Mouse (Mus musculus): ENCODE data around the gene Tubg1. TPM values are rescaled to one million over a fixed set of nuclear protein-coding genes. Genes with fewer than 3 reads are reported as not detected.

The Tubg1 gene
- polyA plus RNA-seq, 1 experiment = 19.2 TPM

GRCm38 (mm10) chr11:101161551-101161950 is 41.8 kb downstream of the Tubg1 start:
- Histone ChIP-seq H3K27me3 (replicated peaks; ENCODE audit: control insufficient read depth, insufficient read depth, low read length) (no peaks in the 10 kb centered on the region), H3K36me3 (ENCODE audit: control insufficient read depth, insufficient read depth, low read length) (peaks cover 4% of the 10 kb centered on the region; the same call in 1 of the 2 replicates), H3K4me3 (ENCODE audit: insufficient read depth, low read depth, low read length) (no peak overlapping the region), H3K27ac (ENCODE audit: insufficient read depth, low read depth, low read length) (no peak overlapping the region), H3K4me1 (ENCODE audit: control insufficient read depth, insufficient read depth, low read length) (no peaks in the 10 kb centered on the region)
- WGBS = 94% methylated on average over 15 of the region's 15 CpGs
- DNase-seq = no peak
- no peak for TF ChIP-seq CTCF (conservative IDR thresholded peaks at IDR 0.05; ENCODE audit: insufficient read depth, insufficient read length, low read depth, low read length)
- TF ChIP-seq POLR2A (IDR thresholded peaks at IDR 0.05; ENCODE audit: low read depth, low read length) = no peak

GRCm38 (mm10) chr11:101162301-101162700 is 42.6 kb downstream of the Tubg1 start:
- DNase-seq = peak; percentile 17
- WGBS = 62% methylated on average over 5 of the region's 5 CpGs
- H3K36me3 ChIP-seq (ENCODE audit: control insufficient read depth, insufficient read depth, low read length) = peaks cover 4% of the 10 kb centered on the region; the same call in 1 of the 2 replicates

GRCm38 (mm10) chr11:101162772-101163171 is 43.0 kb downstream of the Tubg1 start:
- peak; percentile 86 for DNase-seq

More at GRCm38 (mm10) chr11:101162301-101162700, 42.6 kb downstream of the Tubg1 start:
- no peaks in the 10 kb centered on the region for H3K4me1 ChIP-seq (ENCODE audit: control insufficient read depth, insufficient read depth, low read length)
- no peaks in the 10 kb centered on the region for H3K27me3 ChIP-seq (replicated peaks; ENCODE audit: control insufficient read depth, insufficient read depth, low read length)
- no peak for TF ChIP-seq CTCF (conservative IDR thresholded peaks at IDR 0.05; ENCODE audit: insufficient read depth, insufficient read length, low read depth, low read length)
- TF ChIP-seq POLR2A (IDR thresholded peaks at IDR 0.05; ENCODE audit: low read depth, low read length) = no peak
- no peak overlapping the region for H3K27ac ChIP-seq (ENCODE audit: insufficient read depth, low read depth, low read length)
- H3K4me3 ChIP-seq (ENCODE audit: insufficient read depth, low read depth, low read length) = no peak overlapping the region

GRCm38 (mm10) chr11:101163476-101164350 is 44.0 kb downstream of the Tubg1 start:
- Histone ChIP-seq H3K27ac (ENCODE audit: insufficient read depth, low read depth, low read length) (no peak overlapping the region), H3K4me3 (ENCODE audit: insufficient read depth, low read depth, low read length) (no peak overlapping the region), H3K4me1 (ENCODE audit: control insufficient read depth, insufficient read depth, low read length) (no peaks in the 10 kb centered on the region), H3K36me3 (ENCODE audit: control insufficient read depth, insufficient read depth, low read length) (peaks cover 4% of the 10 kb centered on the region; the same call in 1 of the 2 replicates), H3K27me3 (replicated peaks; ENCODE audit: control insufficient read depth, insufficient read depth, low read length) (no peaks in the 10 kb centered on the region)
- TF ChIP-seq POLR2A (IDR thresholded peaks at IDR 0.05; ENCODE audit: low read depth, low read length) = no peak
- TF ChIP-seq CTCF (conservative IDR thresholded peaks at IDR 0.05; ENCODE audit: insufficient read depth, insufficient read length, low read depth, low read length) = no peak
- peak; percentile 83 for DNase-seq
- 66% methylated on average over 49 of the region's 49 CpGs for WGBS

More at GRCm38 (mm10) chr11:101162772-101163171, 43.0 kb downstream of the Tubg1 start:
- no peak overlapping the region for H3K4me3 ChIP-seq (ENCODE audit: insufficient read depth, low read depth, low read length)
- no peaks in the 10 kb centered on the region for H3K4me1 ChIP-seq (ENCODE audit: control insufficient read depth, insufficient read depth, low read length)
- H3K27me3 ChIP-seq (replicated peaks; ENCODE audit: control insufficient read depth, insufficient read depth, low read length) = no peaks in the 10 kb centered on the region
- TF ChIP-seq POLR2A (IDR thresholded peaks at IDR 0.05; ENCODE audit: low read depth, low read length) (no peak), CTCF (conservative IDR thresholded peaks at IDR 0.05; ENCODE audit: insufficient read depth, insufficient read length, low read depth, low read length) (no peak)
- WGBS = 49% methylated on average over 5 of the region's 5 CpGs
- no peak overlapping the region for H3K27ac ChIP-seq (ENCODE audit: insufficient read depth, low read depth, low read length)
- H3K36me3 ChIP-seq (ENCODE audit: control insufficient read depth, insufficient read depth, low read length) = peaks cover 4% of the 10 kb centered on the region; the same call in 1 of the 2 replicates

GRCm38 (mm10) chr11:101164351-101164665 is 44.6 kb downstream of the Tubg1 start:
- TF ChIP-seq POLR2A (IDR thresholded peaks at IDR 0.05; ENCODE audit: low read depth, low read length) = no peak
- TF ChIP-seq CTCF (conservative IDR thresholded peaks at IDR 0.05; ENCODE audit: insufficient read depth, insufficient read length, low read depth, low read length) = no peak
- DNase-seq = no peak
- Histone ChIP-seq H3K27ac (ENCODE audit: insufficient read depth, low read depth, low read length) (no peak overlapping the region), H3K27me3 (replicated peaks; ENCODE audit: control insufficient read depth, insufficient read depth, low read length) (no peaks in the 10 kb centered on the region), H3K4me3 (ENCODE audit: insufficient read depth, low read depth, low read length) (no peak overlapping the region), H3K4me1 (ENCODE audit: control insufficient read depth, insufficient read depth, low read length) (0 out of 2 replicates have a peak, but pooled peaks cover 3% of the 10 kb centered on the region), H3K36me3 (ENCODE audit: control insufficient read depth, insufficient read depth, low read length) (peaks cover 4% of the 10 kb centered on the region; the same call in 1 of the 2 replicates)
- 77% methylated on average over 21 of the region's 21 CpGs for WGBS

- DNase-seq = no peak
- 78% methylated on average over 35 of the region's 35 CpGs for whole genome bisulfite sequencing
- no peak for TF ChIP-seq POLR2A (IDR thresholded peaks at IDR 0.05; ENCODE audit: low read depth, low read length)
- no peak for TF ChIP-seq CTCF (conservative IDR thresholded peaks at IDR 0.05; ENCODE audit: insufficient read depth, insufficient read length, low read depth, low read length)
- H3K27me3 ChIP-seq (replicated peaks; ENCODE audit: control insufficient read depth, insufficient read depth, low read length) = no peaks in the 10 kb centered on the region
- peaks cover 4% of the 10 kb centered on the region; the same call in 1 of the 2 replicates for H3K36me3 ChIP-seq (ENCODE audit: control insufficient read depth, insufficient read depth, low read length)
- H3K4me1 ChIP-seq (ENCODE audit: control insufficient read depth, insufficient read depth, low read length) = peaks cover 4% of the 10 kb centered on the region; the same call in 1 of the 2 replicates
- H3K27ac ChIP-seq (ENCODE audit: insufficient read depth, low read depth, low read length) = no peak overlapping the region
- no peak overlapping the region for H3K4me3 ChIP-seq (ENCODE audit: insufficient read depth, low read depth, low read length)
These were observed 45.2 kb downstream of the Tubg1 start for GRCm38 (mm10) chr11:101164677-101165580.
